Mouse (Mus musculus) C2C12 (cell line): ENCODE results near the gene Cyp26b1.

ENCODE experiments used
- CEBPB ChIP-seq: IDR thresholded peaks from one replicate; pipeline ENCODE4 v1.6.1; 2011; ENCODE audit warnings: low read depth, mild to moderate bottlenecking, control low read depth, moderate library complexity
- CTCF ChIP-seq: IDR thresholded peaks from one replicate; pipeline ENCODE4 v1.5.1; 2011; ENCODE audit not compliant: control insufficient read depth, insufficient read depth, insufficient read length
- FOSL1 ChIP-seq: IDR thresholded peaks from one replicate; pipeline ENCODE4 v1.8.0; 2011; ENCODE audit warnings: mild to moderate bottlenecking, low read length; ENCODE audit not compliant: poor library complexity, insufficient read depth, severe bottlenecking
- MAX ChIP-seq: IDR thresholded peaks from one replicate; pipeline ENCODE4 v1.6.1; 2011; ENCODE audit warnings: mild to moderate bottlenecking, control low read depth
- MYOD1 ChIP-seq: IDR thresholded peaks from one replicate; pipeline ENCODE4 v1.6.1; 2011; ENCODE audit warnings: low read depth; ENCODE audit not compliant: control insufficient read depth, insufficient read length
- USF1 ChIP-seq: IDR thresholded peaks from one replicate; pipeline ENCODE4 v1.6.1; 2011; ENCODE audit warnings: low read depth, mild to moderate bottlenecking, control low read depth, moderate library complexity

GRCm38 (mm10) chr6:84617051-84617450, 23.3 kb upstream of the Cyp26b1 start:
- TF ChIP-seq CTCF (no peak), CEBPB (no peak), MAX (no peak), FOSL1 (no peak), MYOD1 (no peak), USF1 (no peak)
